Mouse (Mus musculus) CH12.LX (cell line): Measurements from ENCODE around the gene Papss1. TPM values are rescaled to one million over a fixed set of nuclear protein-coding genes. Genes with fewer than 3 reads are reported as not detected.

Experiments
- DNase-seq: peaks from one replicate; pipeline ENCODE4 v3.0.0-alpha.2; 2013; ENCODE audit errors: extremely low read depth
- H3K27ac ChIP-seq: 2 replicates; pipeline ENCODE4 v1.5.1; 2012; ENCODE audit warnings: low read depth, mild to moderate bottlenecking, control low read depth, moderate library complexity; ENCODE audit not compliant: insufficient read depth
- H3K27me3 ChIP-seq: replicated peaks from 2 replicates; pipeline ENCODE3; 2012; ENCODE audit warnings: inconsistent platforms
- H3K36me3 ChIP-seq, 2 experiments: replicated peaks in 1 of 2; 2 replicates each; pipeline versions ENCODE3 to v1.6.1; 2012; ENCODE audit warnings: inconsistent platforms in 1 of 2, low read length in 1 of 2, mild to moderate bottlenecking in 1 of 2, mixed read lengths in 1 of 2, moderate library complexity in 1 of 2; ENCODE audit not compliant: control insufficient read depth in 1 of 2, insufficient read depth in 1 of 2
- H3K4me1 ChIP-seq, 2 experiments: 2 replicates each; pipeline ENCODE4 v1.6.1; 2012; ENCODE audit warnings: inconsistent platforms in 1 of 2, moderate library complexity in 1 of 2; ENCODE audit not compliant: insufficient read depth in 2 of 2, control insufficient read depth in 1 of 2
- H3K4me2 ChIP-seq: 2 replicates; pipeline ENCODE4 v1.6.1; 2012; ENCODE audit warnings: low read depth, mild to moderate bottlenecking, control low read depth; ENCODE audit not compliant: poor library complexity, insufficient read depth, severe bottlenecking
- H3K4me3 ChIP-seq, 3 experiments: fragments of 150-350 bp in 1 of 3; sonication (generic) in 1 of 3; replicated peaks in 1 of 3; 2 replicates each; pipeline versions ENCODE3 to v1.5.1; 2011 to 2012; ENCODE audit warnings: low read depth in 2 of 3, low read length in 2 of 3, mild to moderate bottlenecking in 2 of 3, moderate library complexity in 2 of 3, control low read depth in 1 of 3, improper control_type of control experiment in 1 of 3, inconsistent platforms in 1 of 3, mixed read lengths in 1 of 3; ENCODE audit not compliant: poor library complexity in 1 of 3
- H3K79me2 ChIP-seq: replicated peaks from 2 replicates; pipeline ENCODE4 v1.6.1; 2012; ENCODE audit warnings: mild to moderate bottlenecking, moderate library complexity; ENCODE audit not compliant: control insufficient read depth, poor library complexity, insufficient read depth, severe bottlenecking; ENCODE audit errors: extremely low read depth
- H3K9ac ChIP-seq: 2 replicates; pipeline ENCODE4 v1.6.1; 2012; ENCODE audit warnings: low read depth, mild to moderate bottlenecking, control low read depth, moderate library complexity; ENCODE audit not compliant: insufficient read depth
- H3K9me3 ChIP-seq: replicated peaks from 2 replicates; pipeline ENCODE3; 2012; ENCODE audit warnings: low read length, inconsistent platforms, mixed read lengths
- CHD1 ChIP-seq: IDR thresholded peaks from 2 replicates; pipeline ENCODE4 v1.6.1; 2012; ENCODE audit warnings: low read depth, low read length, improper control_type of control experiment, inconsistent platforms
- CHD2 ChIP-seq: IDR thresholded peaks from 2 replicates; pipeline ENCODE4 v1.6.1; 2011; ENCODE audit warnings: low read length, improper control_type of control experiment
- EP300 ChIP-seq: IDR thresholded peaks from 2 replicates; pipeline ENCODE4 v1.6.1; 2011; ENCODE audit warnings: low read length, improper control_type of control experiment
- ETS1 ChIP-seq: conservative IDR thresholded peaks from 2 replicates; pipeline ENCODE4 v1.6.1; 2012; ENCODE audit warnings: low read depth, mild to moderate bottlenecking, inconsistent platforms, low read length, improper control_type of control experiment, moderate library complexity
- MAFK ChIP-seq: IDR thresholded peaks from 2 replicates; pipeline ENCODE4 v1.6.1; 2011; ENCODE audit warnings: low read length, improper control_type of control experiment; ENCODE audit not compliant: insufficient replicate concordance
- MAX ChIP-seq: IDR thresholded peaks from 2 replicates; pipeline ENCODE4 v1.6.1; 2011; ENCODE audit warnings: low read length, improper control_type of control experiment
- MAZ ChIP-seq: IDR thresholded peaks from 2 replicates; pipeline ENCODE4 v1.6.1; 2012; ENCODE audit warnings: low read depth, mild to moderate bottlenecking, inconsistent platforms, low read length, improper control_type of control experiment, moderate library complexity
- POLR2A ChIP-seq: IDR thresholded peaks from 2 replicates; pipeline ENCODE4 v1.6.1; 2011; ENCODE audit warnings: low read depth, mild to moderate bottlenecking, improper control_type of control experiment, low read length
- RAD21 ChIP-seq: IDR thresholded peaks from 2 replicates; pipeline ENCODE4 v1.6.1; 2011; ENCODE audit warnings: low read depth, mild to moderate bottlenecking, low read length, improper control_type of control experiment, moderate library complexity
- SIN3A ChIP-seq: IDR thresholded peaks from 2 replicates; pipeline ENCODE4 v1.6.1; 2012; ENCODE audit warnings: low read length, improper control_type of control experiment, inconsistent platforms
- SMC3 ChIP-seq: IDR thresholded peaks from 2 replicates; pipeline ENCODE4 v1.6.1; 2011; ENCODE audit warnings: low read depth, low read length, improper control_type of control experiment
- TBP ChIP-seq: conservative IDR thresholded peaks from 2 replicates; pipeline ENCODE4 v1.6.1; 2011; ENCODE audit warnings: low read depth, low read length, improper control_type of control experiment
- UBTF ChIP-seq: IDR thresholded peaks from 2 replicates; pipeline ENCODE4 v1.6.1; 2012; ENCODE audit warnings: low read depth, mild to moderate bottlenecking, inconsistent platforms, low read length, improper control_type of control experiment, moderate library complexity
- USF2 ChIP-seq: conservative IDR thresholded peaks from 2 replicates; pipeline ENCODE4 v1.6.1; 2011; ENCODE audit warnings: low read depth, low read length, improper control_type of control experiment
- ZC3H11A ChIP-seq: IDR thresholded peaks from 2 replicates; pipeline ENCODE4 v1.6.1; 2012; ENCODE audit warnings: low read depth, mild to moderate bottlenecking, inconsistent platforms, low read length, improper control_type of control experiment
- ZKSCAN1 ChIP-seq: IDR thresholded peaks from 2 replicates; pipeline ENCODE4 v1.6.1; 2012; ENCODE audit warnings: low read depth, inconsistent platforms, low read length, improper control_type of control experiment, borderline replicate concordance
- ZNF384 ChIP-seq: IDR thresholded peaks from 2 replicates; pipeline ENCODE4 v1.6.1; 2012; ENCODE audit warnings: low read depth, low read length, improper control_type of control experiment, inconsistent platforms
- dilution Hi-C: fragments of 300-500 bp; cut with MboI; formaldehyde crosslinking; loops from 2 replicates; pipeline ENCODE4 v1.14.3; 2020; ENCODE audit warnings: low sequenced_read_pairs; ENCODE audit not compliant: extremely low pct_unique_long_range_greater_than_20kb, extremely low pct_ligation_motif_present
- in situ Hi-C: fragments of 300-500 bp; cut with MboI; formaldehyde crosslinking; loops from 3 replicates; pipeline ENCODE4 v1.14.3; 2019; ENCODE audit warnings: low sequenced_read_pairs, low pct_ligation_motif_present, low pct_unique_long_range_greater_than_20kb, mixed read lengths
- polyA plus RNA-seq: library from polyadenylated mRNA; unstranded; fragments of >175 nt; gene quantifications from 2 replicates; pipeline ENCODE4 v1.2.1, GENCODE M21; 2012; ENCODE audit warnings: low read depth; ENCODE audit not compliant: insufficient read length
- total RNA-seq, 2 experiments: library from RNA; depleted of rRNA; stranded (reverse); fragments of 300-350 nt in 1 of 2; fragments of >200 nt in 1 of 2; gene quantifications; 2 replicates each; pipeline ENCODE4 v1.2.3; 2012 to 2014

The Papss1 gene
- total and polyA plus RNA-seq, 3 experiments, result 13.0 to 27.1 (median 19.3) TPM

DNA sequence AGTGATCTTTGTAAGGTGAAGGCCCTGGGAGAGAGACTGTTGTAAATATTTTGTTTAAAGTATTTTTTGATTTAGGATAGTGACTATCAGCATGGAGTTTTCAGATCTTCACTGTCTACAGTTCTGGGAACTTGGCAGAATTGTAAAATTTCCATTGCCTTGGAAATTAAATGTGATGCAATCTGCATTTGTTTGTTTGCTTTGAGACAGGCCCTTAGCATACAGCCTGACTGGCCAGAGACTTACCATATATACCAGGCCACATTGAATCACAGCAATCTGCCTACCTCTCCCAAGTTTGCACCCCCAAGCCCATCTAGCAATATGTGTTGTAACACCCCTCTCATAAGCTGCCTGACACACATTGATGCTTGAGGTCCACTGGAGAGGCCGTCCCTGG is 36.8 kb downstream of the Papss1 start:
- TF ChIP-seq ETS1, result no peak
- TF ChIP-seq CHD2, result no peak
- no peak for TF ChIP-seq CHD1
- TF ChIP-seq RAD21, result no peak
- Histone ChIP-seq H3K79me2 (no peaks in the 10 kb centered on the region), H3K4me1 (peaks cover 0 to 7% of the 10 kb centered on the region in 2 experiments; a peak in 1 of 4 replicates), H3K27me3 (no peaks in the 10 kb centered on the region), H3K36me3 (peaks cover 0 to 26% of the 10 kb centered on the region in 2 experiments), H3K9ac (no peak overlapping the region), H3K4me2 (no peak overlapping the region), H3K9me3 (no peaks in the 10 kb centered on the region), H3K4me3 (no peak overlapping the region), H3K27ac (no peak overlapping the region)
- dilution Hi-C loops, result no loop called here
- no peak for DNase-seq
- in situ Hi-C loops, result no loop called here

DNA sequence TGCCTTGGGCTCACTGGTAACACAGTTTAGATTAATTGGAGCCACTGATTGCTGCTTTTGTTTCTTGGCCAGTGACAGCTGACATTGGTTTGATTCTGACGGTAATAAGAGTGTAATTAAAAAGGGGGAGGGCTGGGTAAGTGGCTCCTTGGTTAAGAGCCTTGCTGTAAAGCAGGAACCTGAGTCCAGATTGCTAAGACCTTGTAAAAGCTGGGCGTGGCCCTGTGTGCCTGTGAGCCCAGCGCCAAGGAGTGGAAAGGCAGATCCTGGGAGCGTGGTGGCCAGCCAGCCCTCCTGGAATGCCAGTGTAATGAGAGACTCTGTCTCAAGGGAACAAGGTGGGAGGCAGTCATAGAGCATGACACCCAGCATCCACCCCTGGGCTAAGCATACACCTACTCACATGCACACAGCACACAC is 38.4 kb downstream of the Papss1 start:
- H3K27ac ChIP-seq, result no peak overlapping the region
- in situ Hi-C loops (no loop called here), dilution Hi-C loops (no loop called here)
- peaks cover 4 to 35% of the 10 kb centered on the region in 2 experiments for H3K36me3 ChIP-seq
- peaks cover 0 to 7% of the 10 kb centered on the region in 2 experiments; a peak in 1 of 4 replicates for H3K4me1 ChIP-seq
- DNase-seq, result no peak
- no peaks in the 10 kb centered on the region for H3K79me2 ChIP-seq
- H3K9ac ChIP-seq, result no peak overlapping the region
- H3K4me2 ChIP-seq, result no peak overlapping the region
- no peak for TF ChIP-seq RAD21
- no peak for TF ChIP-seq USF2
- TF ChIP-seq ZKSCAN1, result no peak
- no peak for TF ChIP-seq UBTF
- TF ChIP-seq EP300, result no peak
- TF ChIP-seq MAFK, result no peak
- TF ChIP-seq SMC3, result no peak
- no peak for TF ChIP-seq ZC3H11A
- TF ChIP-seq TBP, result no peak
- TF ChIP-seq CHD1, result no peak
- no peak for TF ChIP-seq ZNF384
- no peak overlapping the region for H3K4me3 ChIP-seq
- H3K9me3 ChIP-seq, result no peaks in the 10 kb centered on the region
- H3K27me3 ChIP-seq, result no peaks in the 10 kb centered on the region

DNA sequence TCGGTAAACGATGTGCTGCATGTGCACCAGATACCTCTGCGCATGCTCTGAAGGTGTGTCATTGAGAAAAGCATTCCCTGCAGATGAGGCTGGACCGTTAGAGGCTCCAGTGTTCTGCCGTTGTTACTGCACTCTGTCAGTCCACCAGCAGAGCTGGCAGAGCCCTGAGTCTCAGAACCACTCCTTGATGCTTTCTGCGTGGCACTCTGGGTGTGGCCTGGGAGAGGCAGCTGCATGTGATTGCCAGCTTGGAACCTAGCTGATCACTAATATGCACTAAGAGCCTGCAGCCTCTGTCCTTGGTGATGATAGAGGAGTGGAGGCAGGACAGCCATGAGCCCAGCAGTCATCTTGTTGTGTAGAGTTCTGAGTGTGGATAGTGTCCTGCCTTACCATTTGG is 43.5 kb downstream of the Papss1 start:
- Histone ChIP-seq H3K27me3 (no peaks in the 10 kb centered on the region), H3K79me2 (no peaks in the 10 kb centered on the region), H3K27ac (no peak overlapping the region), H3K9ac (no peak overlapping the region), H3K36me3 (peaks cover 13 to 47% of the 10 kb centered on the region in 2 experiments), H3K9me3 (no peaks in the 10 kb centered on the region), H3K4me2 (no peak overlapping the region), H3K4me1 (peaks cover 0 to 10% of the 10 kb centered on the region in 2 experiments; a peak in 2 of 4 replicates), H3K4me3 (no peak overlapping the region)
- DNase-seq, result no peak
- dilution Hi-C loops, result no loop called here
- in situ Hi-C loops, result no loop called here
- TF ChIP-seq SIN3A, result no peak
- no peak for TF ChIP-seq MAZ
- TF ChIP-seq TBP, result no peak
- TF ChIP-seq MAX, result no peak
- TF ChIP-seq POLR2A, result no peak
- TF ChIP-seq SMC3, result no peak
